ENCODE assay signal across 9 mouse cellular contexts in the genomic region with DNA sequence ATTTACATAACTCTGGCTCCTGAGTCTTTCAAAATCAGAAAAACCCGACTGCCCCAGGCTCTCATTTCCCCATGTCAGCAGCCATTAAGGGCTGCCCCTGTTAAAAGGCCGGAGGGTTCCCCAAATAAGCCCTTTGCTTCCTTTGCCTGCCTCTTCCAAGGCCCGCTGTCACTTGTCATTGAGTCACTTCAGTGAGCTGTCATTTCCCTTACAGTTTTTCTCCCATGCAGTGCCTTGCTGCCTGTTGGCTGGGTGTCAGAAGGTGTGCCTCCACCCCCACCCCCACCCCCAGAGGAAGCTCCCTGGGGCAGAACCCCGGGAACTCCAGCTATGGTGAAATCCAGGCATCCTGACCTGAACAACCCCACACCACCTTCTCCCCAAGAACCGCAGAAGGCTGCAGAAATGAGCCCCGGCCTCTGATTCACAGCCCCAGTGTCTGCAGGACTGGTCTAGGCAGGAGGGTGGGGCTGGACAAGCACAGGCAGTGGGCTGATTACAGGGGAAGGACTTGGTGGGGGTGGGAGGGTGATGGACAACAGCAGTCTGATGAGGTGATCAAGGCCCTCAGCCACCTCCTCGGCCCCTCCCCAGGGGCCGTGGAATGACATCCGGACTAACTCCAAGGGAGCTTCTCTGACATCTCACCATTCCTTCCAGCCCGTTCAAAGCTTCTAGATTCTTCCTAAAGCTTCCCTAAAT. TPM values are rescaled to one million over a fixed set of nuclear protein-coding genes. Genes with fewer than 3 reads are reported as not detected.
DNase-seq lines count a peak whose midpoint lies in the region; ATAC-seq and TF ChIP-seq lines count a peak whose summit lies in the region.
"Had no signal": no experiment of that assay in that cellular context is flagged by ENCODE, and none has a peak within 500 bp of the region (broad histone marks: within the 10 kb centered on the region; RNA-seq: fewer than 3 reads in every experiment).

No protein-coding gene starts in this region.

- H3K9me3 ChIP-seq in midbrain, embryonic 10.5 days (replicated peaks) = no peaks in the 10 kb centered on the region
- no peaks in the 10 kb centered on the region for H3K9me3 ChIP-seq in midbrain, postnatal 0 days (ENCODE audit: low read length)
- H3K9me3 ChIP-seq in limb, embryonic 10.5 days (replicated peaks) = no peaks in the 10 kb centered on the region
- no peaks in the 10 kb centered on the region for H3K9me3 ChIP-seq in stomach, embryonic 14.5 days (ENCODE audit: control insufficient read depth, low read depth, low read length)

- no peak for TF ChIP-seq CTCF in midbrain, postnatal 0 days (IDR thresholded peaks at IDR 0.05)
- TF ChIP-seq CTCF in embryonic fibroblast, embryonic 13.5 days (IDR thresholded peaks at IDR 0.05; ENCODE audit: borderline replicate concordance, insufficient read depth, low read length) = no peak
- no peak for TF ChIP-seq CTCF in left cerebral cortex, adult 2 months (IDR thresholded peaks at IDR 0.05)

- no peak for DNase-seq in midbrain, embryonic 10.5 days (ENCODE audit: low spot score)
- DNase-seq in midbrain, postnatal 0 days (ENCODE audit: low spot score) = no peak
- no peak for DNase-seq in limb, embryonic 10.5 days (ENCODE audit: low spot score)
- no peak for DNase-seq in left cerebral cortex, adult 2 months (ENCODE audit: extremely low spot score in 1 of 2, low spot score in 2 of 2)
- no peak for DNase-seq in left cerebral cortex, postnatal 4 days
- DNase-seq: kidney, postnatal 25 days; thymus, adult 18-20 months had no signal

- intact Hi-C loops in left cerebral cortex, adult 2 months (cut with DNase I) = no loop called here
- intact Hi-C loops in left cerebral cortex, postnatal 4 days (cut with DNase I) = no loop called here

- ATAC-seq in midbrain, postnatal 0 days (ENCODE audit: low FRiP score) = no peak
- ATAC-seq in stomach, embryonic 14.5 days (ENCODE audit: insufficient number of reproducible peaks, insufficient read depth, low FRiP score, low read depth) = 0 out of 2 replicates have a peak, but pooled peaks have one; percentile 29

- no peak overlapping the region for H3K4me2 ChIP-seq in midbrain, postnatal 0 days (ENCODE audit: low read depth, low read length, poor library complexity, severe bottlenecking)
- H3K4me2 ChIP-seq in stomach, embryonic 14.5 days (replicated peaks; ENCODE audit: low read depth, low read length) = no peak overlapping the region

- 60% methylated on average over 10 of the region's 10 CpGs for WGBS in midbrain, embryonic 10.5 days
- WGBS in midbrain, postnatal 0 days = 55% methylated on average over 10 of the region's 10 CpGs
- 21% methylated on average over 10 of the region's 10 CpGs for WGBS in limb, embryonic 10.5 days
- 27% methylated on average over 10 of the region's 10 CpGs for WGBS in stomach, embryonic 14.5 days

- no peak for TF ChIP-seq POLR2A in embryonic fibroblast, embryonic 13.5 days (IDR thresholded peaks at IDR 0.05; ENCODE audit: low read depth, low read length)

- no peaks in the 10 kb centered on the region for H3K36me3 ChIP-seq in midbrain, embryonic 10.5 days
- no peaks in the 10 kb centered on the region for H3K36me3 ChIP-seq in midbrain, postnatal 0 days (ENCODE audit: insufficient read depth, low read length)
- no peaks in the 10 kb centered on the region for H3K36me3 ChIP-seq in limb, embryonic 10.5 days
- no peaks in the 10 kb centered on the region for H3K36me3 ChIP-seq in stomach, embryonic 14.5 days (ENCODE audit: control insufficient read depth, insufficient read depth, low read length)

- no peak overlapping the region for H3K9ac ChIP-seq in midbrain, postnatal 0 days (replicated peaks; ENCODE audit: low read length, poor library complexity, severe bottlenecking)
- 0 out of 2 replicates have a peak overlapping the region, but pooled peaks have one; percentile 0 for H3K9ac ChIP-seq in stomach, embryonic 14.5 days (replicated peaks; ENCODE audit: low read depth, low read length)

- peaks cover 25% of the 10 kb centered on the region for H3K4me1 ChIP-seq in midbrain, embryonic 10.5 days
- peaks cover 3% of the 10 kb centered on the region; the same call in 1 of the 2 replicates for H3K4me1 ChIP-seq in midbrain, postnatal 0 days (ENCODE audit: insufficient read depth, low read length)
- peaks cover 14% of the 10 kb centered on the region for H3K4me1 ChIP-seq in embryonic fibroblast, embryonic 13.5 days (ENCODE audit: control insufficient read depth, insufficient read depth, low read length)
- peaks cover 44% of the 10 kb centered on the region for H3K4me1 ChIP-seq in limb, embryonic 10.5 days
- peaks cover 24% of the 10 kb centered on the region for H3K4me1 ChIP-seq in stomach, embryonic 14.5 days (ENCODE audit: control insufficient read depth, insufficient read depth, low read length)

- no peaks in the 10 kb centered on the region for H3K27me3 ChIP-seq in midbrain, embryonic 10.5 days (ENCODE audit: low read depth, poor library complexity, severe bottlenecking)
- no peaks in the 10 kb centered on the region for H3K27me3 ChIP-seq in midbrain, postnatal 0 days (ENCODE audit: insufficient read depth, low read length)
- H3K27me3 ChIP-seq in limb, embryonic 10.5 days (ENCODE audit: low read depth, poor library complexity, severe bottlenecking) = no peaks in the 10 kb centered on the region
- H3K27me3 ChIP-seq in stomach, embryonic 14.5 days (ENCODE audit: control insufficient read depth, insufficient read depth, low read length) = no peaks in the 10 kb centered on the region

- no peak overlapping the region for H3K4me3 ChIP-seq in midbrain, embryonic 10.5 days
- no peak overlapping the region for H3K4me3 ChIP-seq in midbrain, postnatal 0 days (ENCODE audit: low read depth, low read length)
- no peak overlapping the region for H3K4me3 ChIP-seq in embryonic fibroblast, embryonic 13.5 days (ENCODE audit: insufficient read depth, low read length)
- H3K4me3 ChIP-seq in limb, embryonic 10.5 days = no peak overlapping the region
- no peak overlapping the region for H3K4me3 ChIP-seq in stomach, embryonic 14.5 days (ENCODE audit: low read depth, low read length)
- no peak overlapping the region for H3K4me3 ChIP-seq in left cerebral cortex, adult 2 months

- H3K27ac ChIP-seq in midbrain, embryonic 10.5 days (replicated peaks) = peak overlapping the region; percentile 70
- no peak overlapping the region for H3K27ac ChIP-seq in midbrain, postnatal 0 days (ENCODE audit: low read depth, low read length)
- H3K27ac ChIP-seq in embryonic fibroblast, embryonic 13.5 days (ENCODE audit: insufficient read depth, low read length) = peak overlapping the region; percentile 38
- peak overlapping the region; percentile 74 for H3K27ac ChIP-seq in limb, embryonic 10.5 days
- H3K27ac ChIP-seq in stomach, embryonic 14.5 days (ENCODE audit: low read length) = peak overlapping the region; percentile 39; the same call in 1 of the 2 replicates
- H3K27ac ChIP-seq in left cerebral cortex, adult 2 months = no peak overlapping the region

RNA-seq across cellular contexts. Expression of a gene that starts 14.8 kb away (rescaled TPM):
- polyA plus RNA-seq in midbrain, embryonic 10.5 days (2016; fragmentation: Nextera tagmentation; extraction: Ambion mirVana) = 91.4 and 105 TPM in 2 replicates
- total RNA-seq in midbrain, postnatal 0 days (2014; rRNA removed) = 88.0 and 89.5 TPM in 2 replicates
- 60.3 and 63.2 TPM in 2 replicates for polyA plus RNA-seq in midbrain, postnatal 0 days (2015; fragmentation: Nextera tagmentation; extraction: Ambion mirVana)
- 21.3 and 24.1 TPM in 2 replicates for polyA plus RNA-seq in embryonic fibroblast, embryonic 13.5 days (2011; ENCODE audit: insufficient read length, low read depth, missing spikeins)
- polyA plus RNA-seq in limb, embryonic 10.5 days (2016; fragmentation: Nextera tagmentation; extraction: Ambion mirVana) = 111 and 130 TPM in 2 replicates
- 51.5 and 51.6 TPM in 2 replicates for polyA plus RNA-seq in stomach, embryonic 14.5 days (2014; fragmentation: Nextera tagmentation; extraction: Ambion mirVana)
- total RNA-seq in left cerebral cortex, adult 2 months (2021) = 10 to 100 TPM; 25.6 to 28.8 TPM
- 10 to 100 TPM; 53.1 to 53.4 TPM for total RNA-seq in left cerebral cortex, postnatal 4 days (2021)

RNA-seq across cellular contexts. Expression of a gene that starts 56.6 kb away (rescaled TPM):
- 0.37 and 0.51 TPM in 2 replicates for polyA plus RNA-seq in midbrain, embryonic 10.5 days (2016; fragmentation: Nextera tagmentation; extraction: Ambion mirVana)
- 0.22 TPM in 1 of 2 replicates, not detected in the other for total RNA-seq in midbrain, postnatal 0 days (2014; rRNA removed)
- 0.20 TPM in 2 replicates for polyA plus RNA-seq in midbrain, postnatal 0 days (2015; fragmentation: Nextera tagmentation; extraction: Ambion mirVana)
- not detected in 2 replicates for polyA plus RNA-seq in embryonic fibroblast, embryonic 13.5 days (2011; ENCODE audit: insufficient read length, low read depth, missing spikeins)
- polyA plus RNA-seq in limb, embryonic 10.5 days (2016; fragmentation: Nextera tagmentation; extraction: Ambion mirVana) = 0.67 and 0.90 TPM in 2 replicates
- polyA plus RNA-seq in stomach, embryonic 14.5 days (2014; fragmentation: Nextera tagmentation; extraction: Ambion mirVana) = 0.49 and 0.52 TPM in 2 replicates
- total RNA-seq in left cerebral cortex, adult 2 months (2021) = not detected
- not detected for total RNA-seq in left cerebral cortex, postnatal 4 days (2021)

Comparison
In these comparisons a context has a peak if more than half of its experiments do, and no peak if none do; other contexts are left out.
1. H3K27ac ChIP-seq: peak in midbrain, embryonic 10.5 days (single experiment), embryonic fibroblast, embryonic 13.5 days (single experiment), limb, embryonic 10.5 days (single experiment) and stomach, embryonic 14.5 days (single experiment); none in midbrain, postnatal 0 days (single experiment) and left cerebral cortex, adult 2 months (single experiment).